Mouse (Mus musculus) frontal cortex, postnatal 36 days (tissue): Measurements from ENCODE around the gene Dlg2.

Experiments used
- DNase-seq, 2 experiments: peaks; one replicate each; pipeline ENCODE4 v3.0.0; 2022; ENCODE audit warnings: low spot score in 2 of 2

The Dlg2 gene

GRCm38 (mm10) chr7:91089211-91089930 lies 612.9 kb downstream of the Dlg2 start:
- DNase-seq, result peak; percentile 62 to 65

- DNase-seq, result peak; percentile 33 to 39
Measured at GRCm38 (mm10) chr7:91090317-91090829, 613.9 kb downstream of the Dlg2 start.

DNA sequence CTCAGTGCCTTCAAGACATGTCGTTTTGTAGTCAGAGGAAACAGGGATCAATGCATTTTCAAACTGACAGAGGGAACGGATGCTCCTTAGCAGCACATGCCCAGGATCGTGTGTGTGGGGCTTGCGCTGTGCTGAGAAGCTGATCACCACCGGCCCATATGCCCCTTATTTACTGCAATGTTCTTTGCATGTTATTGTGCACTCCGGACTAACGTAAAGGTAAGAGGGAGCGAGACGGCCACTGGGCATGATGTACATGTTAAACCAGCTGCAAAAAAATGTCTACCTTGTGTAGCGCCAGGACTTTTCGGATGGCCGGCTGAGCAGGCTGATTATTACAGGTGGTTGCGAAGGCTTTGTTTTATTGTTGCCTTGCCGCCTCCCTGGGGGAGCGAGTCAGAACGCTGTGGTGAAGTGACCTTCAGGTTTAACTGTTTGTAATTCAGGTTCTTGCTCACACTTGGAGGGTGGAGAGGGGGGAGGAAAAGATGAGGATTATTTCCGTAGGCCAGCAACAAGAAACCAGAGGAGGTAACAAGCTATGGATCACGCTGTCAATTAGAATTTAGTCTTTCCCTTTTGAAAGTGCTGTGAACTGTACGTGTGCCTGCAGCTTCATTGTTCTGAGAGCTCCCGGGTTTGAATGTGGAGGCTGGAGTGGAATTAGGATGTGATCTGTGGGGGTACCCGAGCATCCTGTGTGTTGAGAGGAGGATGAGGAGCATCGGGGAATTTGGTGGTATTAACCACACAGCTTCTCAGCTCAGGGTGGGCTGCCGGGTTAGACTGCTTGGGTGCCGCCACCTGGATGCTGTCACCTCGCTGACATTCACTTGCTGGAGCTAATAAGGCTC lies 614.6 kb downstream of the Dlg2 start:
- peak; percentile 51 to 61 for DNase-seq

DNA sequence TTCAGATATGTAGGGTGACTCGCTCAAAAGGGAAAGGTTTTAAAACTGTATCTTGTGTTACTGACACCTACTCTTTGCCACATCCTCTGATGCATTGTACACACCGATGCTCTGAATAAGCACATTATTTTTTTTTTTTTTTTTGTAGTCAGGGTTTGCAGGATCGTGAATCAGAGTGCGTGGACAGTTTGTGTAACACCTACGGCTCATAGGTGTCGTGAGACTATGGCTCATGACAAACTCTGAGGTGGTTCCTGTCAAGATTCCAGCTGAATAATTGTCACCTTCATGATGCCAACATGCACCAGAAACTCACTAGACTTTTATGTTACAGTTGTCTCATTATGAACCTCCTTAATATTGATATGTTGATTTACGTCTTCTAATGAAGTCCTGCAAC lies 620.0 kb downstream of the Dlg2 start:
- DNase-seq, result peak; percentile 14 to 47

DNA sequence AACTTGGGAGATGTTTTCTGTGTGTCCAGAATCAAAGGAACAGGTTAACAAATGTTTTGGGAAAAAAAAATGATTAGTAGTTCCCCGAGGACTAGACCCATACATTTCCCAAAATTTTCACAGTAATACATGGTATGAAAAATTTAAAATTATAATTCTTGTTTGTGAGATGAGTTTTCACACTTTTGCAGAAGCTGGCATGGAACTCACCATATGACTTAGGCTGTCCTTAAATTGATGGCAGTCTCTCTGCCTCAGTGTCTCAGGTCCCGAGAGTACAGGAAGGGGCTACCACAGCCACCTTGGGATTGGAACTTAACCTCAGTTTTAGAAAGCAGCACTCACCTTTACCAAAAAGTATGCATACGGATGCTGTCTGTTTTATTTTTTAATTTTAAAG lies 622.0 kb downstream of the Dlg2 start:
- no peak for DNase-seq

- DNase-seq, result peak in 1 of 2 experiments; percentile 48
Measured at GRCm38 (mm10) chr7:91109575-91109974, 633.1 kb downstream of the Dlg2 start.

DNA sequence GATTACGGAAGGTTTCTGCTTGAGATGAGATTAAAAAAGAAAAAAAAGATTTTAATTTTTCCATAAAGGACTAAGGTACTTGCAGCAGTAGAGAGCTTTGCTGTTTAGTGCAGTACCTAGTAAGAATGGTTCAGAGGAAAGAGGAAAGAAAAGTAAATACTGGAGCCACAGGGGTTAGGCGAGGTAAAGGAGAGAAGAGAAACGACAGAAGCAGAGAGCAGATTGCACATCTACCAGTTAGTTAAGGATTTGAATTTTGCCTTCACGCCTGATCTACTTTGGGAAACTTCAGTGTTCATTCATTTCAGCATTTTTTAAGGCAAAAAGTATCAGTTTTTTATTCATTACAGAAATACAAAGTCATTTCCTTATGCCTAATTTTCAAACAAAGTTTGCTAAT lies 655.7 kb downstream of the Dlg2 start:
- DNase-seq, result no peak

DNA sequence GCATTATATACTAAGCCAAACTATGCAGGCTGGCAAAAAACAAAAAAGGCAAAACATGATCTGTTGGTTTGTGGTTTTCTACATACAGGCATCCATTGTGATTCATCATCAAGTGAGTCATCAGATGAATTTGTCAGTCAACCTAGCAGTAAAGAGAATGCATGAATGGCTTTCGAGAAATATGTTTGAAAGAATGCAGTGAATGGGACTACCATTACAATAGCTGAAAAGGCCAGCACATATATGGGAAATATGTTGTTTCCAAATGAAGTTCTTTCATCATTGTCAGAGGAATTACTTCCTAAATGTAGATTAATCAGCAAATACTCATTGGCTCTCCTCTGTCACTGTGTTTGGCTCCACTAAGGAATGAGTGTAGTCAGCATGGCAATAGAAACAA lies 677.6 kb downstream of the Dlg2 start:
- DNase-seq, result no peak

DNA sequence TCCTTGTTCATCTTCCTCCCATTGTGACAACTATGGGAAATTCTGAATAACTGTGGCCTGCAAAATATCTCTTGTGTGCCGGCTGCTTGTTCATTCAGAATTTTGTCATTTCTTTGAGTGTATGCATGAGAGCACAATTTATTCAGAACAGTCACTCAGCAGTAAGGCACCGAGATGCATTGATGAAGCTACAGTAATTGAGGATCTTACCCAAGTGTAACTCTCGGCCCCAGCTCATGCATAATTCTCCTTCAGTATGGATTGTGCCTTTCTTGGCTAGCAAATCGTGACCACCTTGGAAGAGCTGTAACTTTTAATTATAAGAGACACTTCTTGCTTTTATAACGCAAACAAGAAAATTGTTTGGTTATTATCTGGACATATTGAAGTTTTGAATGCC lies 682.7 kb downstream of the Dlg2 start:
- DNase-seq, result no peak

- DNase-seq, result no peak
Measured at GRCm38 (mm10) chr7:91161643-91162175, 685.2 kb downstream of the Dlg2 start.

GRCm38 (mm10) chr7:91173560-91173959 lies 697.1 kb downstream of the Dlg2 start:
- no peak for DNase-seq

GRCm38 (mm10) chr7:91188211-91188610 lies 711.7 kb downstream of the Dlg2 start:
- DNase-seq, result no peak

GRCm38 (mm10) chr7:91199372-91199771 lies 722.9 kb downstream of the Dlg2 start:
- no peak for DNase-seq

GRCm38 (mm10) chr7:91208083-91208852 lies 731.8 kb downstream of the Dlg2 start:
- peak; percentile 13 to 65 for DNase-seq

- no peak for DNase-seq
Measured at GRCm38 (mm10) chr7:91208973-91209372, 732.5 kb downstream of the Dlg2 start.

- DNase-seq, result no peak
Measured at GRCm38 (mm10) chr7:91212236-91212635, 735.8 kb downstream of the Dlg2 start.

- no peak for DNase-seq
Measured at GRCm38 (mm10) chr7:91214921-91215320, 738.4 kb downstream of the Dlg2 start.

DNA sequence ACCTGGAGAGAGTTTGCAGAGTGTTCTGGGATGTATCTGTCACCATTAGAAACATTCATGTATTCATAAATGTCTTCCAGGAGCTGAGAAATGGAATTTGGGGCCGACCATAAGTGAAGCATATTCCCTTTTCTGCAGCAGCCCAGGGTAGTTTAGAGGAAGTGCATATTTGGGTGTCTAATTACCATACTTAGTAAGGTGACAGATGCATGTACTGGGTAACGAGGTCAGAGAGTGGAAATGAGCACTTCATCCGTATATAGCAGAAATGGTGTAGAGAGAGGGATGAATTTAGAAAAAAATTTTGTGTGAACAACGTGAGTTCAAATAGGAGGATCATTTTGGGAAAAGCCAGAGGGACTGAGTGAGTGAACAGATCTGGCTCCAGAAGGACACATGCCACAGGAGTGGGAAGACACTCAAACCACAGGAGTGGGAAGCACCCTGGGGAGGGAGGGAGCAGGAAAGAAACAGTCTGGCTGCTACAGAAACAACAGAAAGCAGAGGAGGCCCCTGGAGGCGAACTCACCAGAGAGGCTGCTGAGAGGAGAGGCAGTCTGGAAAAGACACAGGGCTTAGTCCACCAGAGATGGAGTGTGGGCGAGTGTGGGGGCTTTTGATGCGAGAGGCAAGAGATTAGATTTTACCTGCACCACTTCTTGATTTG lies 742.0 kb downstream of the Dlg2 start:
- DNase-seq, result peak; percentile 65 to 74

GRCm38 (mm10) chr7:91226442-91226841 lies 750.0 kb downstream of the Dlg2 start:
- DNase-seq, result peak; percentile 58 to 86

DNA sequence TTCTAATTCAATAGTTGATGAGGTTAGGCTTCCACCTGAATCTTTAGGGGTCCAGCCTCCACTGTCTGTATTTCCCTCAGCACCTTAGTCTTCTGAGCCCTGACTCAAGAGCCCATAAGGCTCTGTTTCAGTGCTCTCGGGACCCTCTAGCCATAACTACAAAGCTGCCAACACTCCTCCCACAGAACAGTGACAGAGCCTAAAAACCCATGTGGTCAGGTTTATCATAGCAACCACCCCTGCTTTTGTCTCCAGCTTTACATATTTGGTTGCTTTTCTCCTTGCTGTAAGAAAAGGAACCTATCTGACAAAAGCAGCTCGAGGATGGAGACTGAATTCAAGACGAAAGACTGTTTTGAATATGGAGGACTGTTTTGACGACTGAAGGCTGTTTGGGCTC lies 765.2 kb downstream of the Dlg2 start:
- DNase-seq, result peak; percentile 39 to 71

GRCm38 (mm10) chr7:91261672-91262030 lies 785.2 kb downstream of the Dlg2 start:
- DNase-seq, result no peak
